Mouse (Mus musculus): ENCODE results near the gene Zfp526. TPM values are rescaled to one million over a fixed set of nuclear protein-coding genes. Genes with fewer than 3 reads are reported as not detected.

Gene Zfp526
- polyA plus RNA-seq, 1 experiment from 2014 or later = 4.2 TPM

DNA sequence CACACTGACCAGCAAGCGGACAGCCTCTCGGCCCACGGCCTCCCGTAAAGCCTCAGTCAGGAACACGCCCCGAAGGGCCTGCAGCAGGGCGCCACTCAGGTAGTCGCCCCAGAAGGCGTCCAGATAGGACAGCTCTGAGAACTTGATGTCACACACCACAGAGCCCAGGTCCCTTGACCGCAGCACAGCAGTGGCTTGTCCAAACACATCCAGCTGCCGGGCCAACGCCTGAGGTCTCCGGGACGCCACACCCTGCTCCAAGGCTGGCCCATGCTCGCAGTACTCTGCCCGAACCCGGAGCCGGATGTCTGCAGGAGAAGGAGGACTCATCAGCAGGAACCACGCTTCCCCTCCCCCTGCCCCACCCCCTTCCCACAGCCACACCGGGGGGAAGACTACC, 17.6 kb upstream of the Zfp526 start:
- Histone ChIP-seq H3K27ac (ENCODE audit: low read length) (no peak overlapping the region), H3K4me3 (ENCODE audit: low read depth, low read length) (no peak overlapping the region), H3K9ac (replicated peaks; ENCODE audit: low read depth, low read length) (no peak overlapping the region), H3K36me3 (ENCODE audit: control insufficient read depth, insufficient read depth, low read length) (peaks cover 7% of the 10 kb centered on the region; the same call in 1 of the 2 replicates), H3K27me3 (ENCODE audit: control insufficient read depth, insufficient read depth, low read length) (no peaks in the 10 kb centered on the region), H3K9me3 (ENCODE audit: control insufficient read depth, low read depth, low read length) (no peaks in the 10 kb centered on the region), H3K4me2 (replicated peaks; ENCODE audit: low read depth, low read length) (no peak overlapping the region), H3K4me1 (ENCODE audit: control insufficient read depth, insufficient read depth, low read length) (no peaks in the 10 kb centered on the region)
- ATAC-seq (ENCODE audit: insufficient number of reproducible peaks, insufficient read depth, low FRiP score, low read depth) = no peak
- 87% methylated on average over 20 of the region's 20 CpGs for WGBS

DNA sequence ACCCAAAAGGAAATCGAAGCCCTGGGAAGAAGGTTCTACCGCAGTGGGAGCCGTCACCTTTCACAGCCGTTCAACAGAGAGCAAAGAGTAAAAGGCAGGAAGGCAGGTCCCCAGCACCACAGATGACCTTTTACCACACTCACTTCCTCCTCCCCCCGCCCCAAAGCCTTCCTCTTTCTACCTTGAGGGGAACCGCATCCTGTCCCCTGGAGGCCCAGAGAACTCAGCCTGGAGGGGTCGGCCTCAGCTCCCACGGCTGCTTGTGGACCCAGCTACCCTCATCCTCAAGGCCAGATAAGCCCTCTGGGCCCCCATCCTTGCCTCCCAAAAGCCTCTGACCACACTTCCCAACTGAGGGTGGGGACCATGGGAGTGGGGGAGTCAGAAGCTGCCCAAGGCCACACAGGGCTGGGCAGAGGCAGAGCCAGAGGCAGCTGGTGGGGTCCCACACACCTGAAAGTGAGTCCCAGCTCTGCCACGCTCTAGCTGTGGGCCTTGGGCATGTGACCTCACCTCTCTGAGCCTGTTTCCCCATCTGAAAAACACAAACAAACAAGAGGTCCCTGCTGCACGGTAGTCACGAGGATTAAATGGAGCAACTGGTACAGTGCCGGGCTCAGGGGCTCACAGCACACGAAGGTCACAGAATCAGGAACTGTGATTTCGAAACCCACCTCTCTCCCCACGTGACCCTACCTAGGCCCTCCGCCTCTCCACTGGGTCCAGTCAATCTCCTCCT, 15.7 kb upstream of the Zfp526 start:
- H3K9me3 ChIP-seq (ENCODE audit: control insufficient read depth, low read depth, low read length) = no peaks in the 10 kb centered on the region
- peaks cover 12% of the 10 kb centered on the region; the same call in 1 of the 2 replicates for H3K36me3 ChIP-seq (ENCODE audit: control insufficient read depth, insufficient read depth, low read length)
- H3K4me1 ChIP-seq (ENCODE audit: control insufficient read depth, insufficient read depth, low read length) = no peaks in the 10 kb centered on the region
- no peaks in the 10 kb centered on the region for H3K27me3 ChIP-seq (ENCODE audit: control insufficient read depth, insufficient read depth, low read length)
- H3K4me3 ChIP-seq (ENCODE audit: low read depth, low read length) = no peak overlapping the region
- no peak for ATAC-seq (ENCODE audit: insufficient number of reproducible peaks, insufficient read depth, low FRiP score, low read depth)
- no peak overlapping the region for H3K4me2 ChIP-seq (replicated peaks; ENCODE audit: low read depth, low read length)
- WGBS = 83% methylated on average over 16 of the region's 16 CpGs
- no peak overlapping the region for H3K27ac ChIP-seq (ENCODE audit: low read length)
- no peak overlapping the region for H3K9ac ChIP-seq (replicated peaks; ENCODE audit: low read depth, low read length)

- ATAC-seq (ENCODE audit: insufficient number of reproducible peaks, insufficient read depth, low FRiP score, low read depth) = no peak
- H3K9ac ChIP-seq (replicated peaks; ENCODE audit: low read depth, low read length) = no peak overlapping the region
- peaks cover 12% of the 10 kb centered on the region; the same call in 1 of the 2 replicates for H3K36me3 ChIP-seq (ENCODE audit: control insufficient read depth, insufficient read depth, low read length)
- H3K27ac ChIP-seq (ENCODE audit: low read length) = no peak overlapping the region
- H3K4me3 ChIP-seq (ENCODE audit: low read depth, low read length) = no peak overlapping the region
- H3K4me2 ChIP-seq (replicated peaks; ENCODE audit: low read depth, low read length) = no peak overlapping the region
- H3K9me3 ChIP-seq (ENCODE audit: control insufficient read depth, low read depth, low read length) = no peaks in the 10 kb centered on the region
- H3K4me1 ChIP-seq (ENCODE audit: control insufficient read depth, insufficient read depth, low read length) = no peaks in the 10 kb centered on the region
- H3K27me3 ChIP-seq (ENCODE audit: control insufficient read depth, insufficient read depth, low read length) = no peaks in the 10 kb centered on the region
- WGBS = 80% methylated on average over 16 of the region's 16 CpGs
Measured at GRCm38 (mm10) chr7:25206094-25206830, 15.0 kb upstream of the Zfp526 start.

GRCm38 (mm10) chr7:25209161-25209622, 12.0 kb upstream of the Zfp526 start:
- 54% methylated on average over 3 of the region's 3 CpGs for WGBS
- Histone ChIP-seq H3K9me3 (ENCODE audit: control insufficient read depth, low read depth, low read length) (no peaks in the 10 kb centered on the region), H3K4me1 (ENCODE audit: control insufficient read depth, insufficient read depth, low read length) (no peaks in the 10 kb centered on the region), H3K27ac (ENCODE audit: low read length) (no peak overlapping the region), H3K4me2 (replicated peaks; ENCODE audit: low read depth, low read length) (no peak overlapping the region), H3K36me3 (ENCODE audit: control insufficient read depth, insufficient read depth, low read length) (peaks cover 6% of the 10 kb centered on the region; the same call in 1 of the 2 replicates), H3K4me3 (ENCODE audit: low read depth, low read length) (no peak overlapping the region), H3K27me3 (ENCODE audit: control insufficient read depth, insufficient read depth, low read length) (no peaks in the 10 kb centered on the region), H3K9ac (replicated peaks; ENCODE audit: low read depth, low read length) (no peak overlapping the region)
- peak; percentile 68 for ATAC-seq (ENCODE audit: insufficient number of reproducible peaks, insufficient read depth, low FRiP score, low read depth)

- Histone ChIP-seq H3K4me1 (ENCODE audit: control insufficient read depth, insufficient read depth, low read length) (no peaks in the 10 kb centered on the region), H3K27me3 (ENCODE audit: control insufficient read depth, insufficient read depth, low read length) (no peaks in the 10 kb centered on the region), H3K9me3 (ENCODE audit: control insufficient read depth, low read depth, low read length) (no peaks in the 10 kb centered on the region), H3K4me3 (ENCODE audit: low read depth, low read length) (no peak overlapping the region), H3K9ac (replicated peaks; ENCODE audit: low read depth, low read length) (no peak overlapping the region), H3K36me3 (ENCODE audit: control insufficient read depth, insufficient read depth, low read length) (peaks cover 6% of the 10 kb centered on the region; the same call in 1 of the 2 replicates), H3K4me2 (replicated peaks; ENCODE audit: low read depth, low read length) (no peak overlapping the region), H3K27ac (ENCODE audit: low read length) (no peak overlapping the region)
- WGBS = 87% methylated on average over 4 of the region's 4 CpGs
- ATAC-seq (ENCODE audit: insufficient number of reproducible peaks, insufficient read depth, low FRiP score, low read depth) = no peak
Measured at GRCm38 (mm10) chr7:25210482-25210881, 10.7 kb upstream of the Zfp526 start.

DNA sequence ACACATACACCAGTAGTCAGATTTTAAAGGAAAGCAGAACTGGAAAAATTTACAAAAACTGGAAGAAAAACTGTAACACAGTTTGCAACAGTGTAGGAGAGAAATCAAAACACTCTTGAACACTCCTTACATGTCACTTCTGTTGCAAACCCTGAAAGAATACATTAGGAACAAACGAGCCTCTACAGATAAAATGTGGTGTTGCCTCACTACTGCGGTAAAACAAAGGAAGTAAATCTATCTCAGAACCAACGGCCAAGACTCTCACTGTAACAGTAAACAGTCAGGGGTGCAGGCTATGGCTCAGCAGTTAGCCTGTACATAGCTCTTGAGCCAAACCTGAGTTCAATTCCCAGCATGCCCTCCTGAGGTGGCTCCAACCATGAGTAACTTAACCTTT, 8.1 kb upstream of the Zfp526 start:
- no peak overlapping the region for H3K9ac ChIP-seq (replicated peaks; ENCODE audit: low read depth, low read length)
- peaks cover 6% of the 10 kb centered on the region; the same call in 1 of the 2 replicates for H3K36me3 ChIP-seq (ENCODE audit: control insufficient read depth, insufficient read depth, low read length)
- H3K4me2 ChIP-seq (replicated peaks; ENCODE audit: low read depth, low read length) = no peak overlapping the region
- H3K27me3 ChIP-seq (ENCODE audit: control insufficient read depth, insufficient read depth, low read length) = no peaks in the 10 kb centered on the region
- H3K4me3 ChIP-seq (ENCODE audit: low read depth, low read length) = no peak overlapping the region
- no peaks in the 10 kb centered on the region for H3K9me3 ChIP-seq (ENCODE audit: control insufficient read depth, low read depth, low read length)
- 72% methylated on average over 3 of the region's 3 CpGs for WGBS
- ATAC-seq (ENCODE audit: insufficient number of reproducible peaks, insufficient read depth, low FRiP score, low read depth) = no peak
- H3K4me1 ChIP-seq (ENCODE audit: control insufficient read depth, insufficient read depth, low read length) = 0 out of 2 replicates have a peak, but pooled peaks cover 4% of the 10 kb centered on the region
- H3K27ac ChIP-seq (ENCODE audit: low read length) = no peak overlapping the region

- Histone ChIP-seq H3K9me3 (ENCODE audit: control insufficient read depth, low read depth, low read length) (no peaks in the 10 kb centered on the region), H3K4me1 (ENCODE audit: control insufficient read depth, insufficient read depth, low read length) (peaks cover 7% of the 10 kb centered on the region; the same call in 1 of the 2 replicates), H3K36me3 (ENCODE audit: control insufficient read depth, insufficient read depth, low read length) (peaks cover 6% of the 10 kb centered on the region; the same call in 1 of the 2 replicates), H3K27ac (ENCODE audit: low read length) (no peak overlapping the region), H3K4me2 (replicated peaks; ENCODE audit: low read depth, low read length) (no peak overlapping the region), H3K9ac (replicated peaks; ENCODE audit: low read depth, low read length) (no peak overlapping the region), H3K4me3 (ENCODE audit: low read depth, low read length) (no peak overlapping the region), H3K27me3 (ENCODE audit: control insufficient read depth, insufficient read depth, low read length) (no peaks in the 10 kb centered on the region)
- ATAC-seq (ENCODE audit: insufficient number of reproducible peaks, insufficient read depth, low FRiP score, low read depth) = no peak
- 83% methylated on average over 2 of the region's 2 CpGs for WGBS
Measured at GRCm38 (mm10) chr7:25214172-25214571, 7.1 kb upstream of the Zfp526 start.

GRCm38 (mm10) chr7:25217653-25218395, 3.4 kb upstream of the Zfp526 start:
- Histone ChIP-seq H3K9ac (replicated peaks; ENCODE audit: low read depth, low read length) (no peak overlapping the region), H3K4me1 (ENCODE audit: control insufficient read depth, insufficient read depth, low read length) (peaks cover 25% of the 10 kb centered on the region), H3K4me2 (replicated peaks; ENCODE audit: low read depth, low read length) (peak overlapping the region; percentile 87), H3K36me3 (ENCODE audit: control insufficient read depth, insufficient read depth, low read length) (no peaks in the 10 kb centered on the region), H3K4me3 (ENCODE audit: low read depth, low read length) (peak overlapping the region; percentile 52; the same call in 1 of the 2 replicates), H3K27ac (ENCODE audit: low read length) (no peak overlapping the region), H3K9me3 (ENCODE audit: control insufficient read depth, low read depth, low read length) (no peaks in the 10 kb centered on the region), H3K27me3 (ENCODE audit: control insufficient read depth, insufficient read depth, low read length) (no peaks in the 10 kb centered on the region)
- ATAC-seq (ENCODE audit: insufficient number of reproducible peaks, insufficient read depth, low FRiP score, low read depth) = no peak
- WGBS = 55% methylated on average over 12 of the region's 12 CpGs

All from stomach, embryonic 14.5 days (tissue).